6 mouse cellular contexts compared by ENCODE assay signal in the genomic region with DNA sequence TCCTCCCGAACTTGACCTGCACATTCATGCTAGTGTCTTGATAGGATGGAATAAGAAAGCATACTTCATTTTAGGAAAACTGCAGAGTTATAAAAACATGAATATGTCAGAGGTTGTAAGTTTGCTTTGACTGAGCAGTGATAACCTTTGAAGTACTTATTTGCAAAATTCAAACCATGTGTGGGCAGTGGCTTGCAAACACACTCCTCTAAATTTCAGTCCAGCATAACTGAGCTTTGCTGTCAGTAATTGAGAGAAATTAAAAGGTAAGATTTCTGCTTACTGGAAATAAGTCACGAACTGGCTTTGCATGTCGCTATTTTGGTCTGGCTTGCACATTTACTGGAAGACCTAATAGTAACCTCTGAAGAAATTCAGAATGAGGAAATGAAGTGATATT.
"Had no signal": no experiment of that assay in that cellular context is flagged by ENCODE, and none has a peak within 500 bp of the region (broad histone marks: within the 10 kb centered on the region; RNA-seq: fewer than 3 reads in every experiment).

No protein-coding gene starts in this region.

- DNase-seq: kidney, adult 9 months; layer of hippocampus, adult 9-11 months; layer of hippocampus, postnatal 36 days; right cerebral cortex, postnatal 4 days; thymus, adult 2 months; thymus, postnatal 25 days had no signal
